Mouse (Mus musculus): ENCODE results near the gene Spc25.

GRCm38 (mm10) chr2:69193555-69193954 lies 12.4 kb downstream of the Spc25 start:
- TF ChIP-seq POLR2A (IDR thresholded peaks at IDR 0.05; ENCODE audit: extremely low read depth, insufficient read depth, low read length): no peak
- no peak for TF ChIP-seq CTCF (IDR thresholded peaks at IDR 0.05; ENCODE audit: low read depth, low read length)
